In the genomic region with DNA sequence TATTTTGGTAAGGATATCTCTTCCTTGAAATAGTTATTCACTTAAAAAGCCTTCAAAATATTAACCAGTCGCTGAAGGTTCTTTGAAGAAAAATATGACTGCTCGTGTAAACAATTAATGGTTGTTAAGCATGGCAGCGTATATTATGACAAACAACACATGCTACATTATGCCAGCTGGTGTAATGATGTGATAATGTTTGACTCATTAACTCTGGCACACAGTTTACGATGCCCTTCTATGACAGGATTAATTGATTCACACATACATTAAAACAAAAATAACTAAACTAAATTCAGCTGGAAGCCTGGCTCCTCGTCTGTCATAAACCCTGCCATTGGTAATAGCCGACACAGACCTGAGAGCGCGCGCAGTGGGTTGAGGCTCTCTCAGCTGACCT, we compare ENCODE assay signal across 39 mouse cellular contexts. TPM values are rescaled to one million over a fixed set of nuclear protein-coding genes. Genes with fewer than 3 reads are reported as not detected.
"Had no signal": no experiment of that assay in that cellular context is flagged by ENCODE, and none has a peak within 500 bp of the region (broad histone marks: within the 10 kb centered on the region; RNA-seq: fewer than 3 reads in every experiment).

No protein-coding gene starts in this region.

- H3K27ac ChIP-seq: limb, embryonic 10.5 days; limb, embryonic 12.5 days; limb, embryonic 13.5 days; limb, embryonic 15.5 days; liver, embryonic 12.5 days; liver, embryonic 13.5 days; liver, embryonic 14.5 days; liver, embryonic 15.5 days; lung, embryonic 15.5 days; macrophage; midbrain, embryonic 10.5 days; midbrain, embryonic 12.5 days; midbrain, embryonic 13.5 days; midbrain, embryonic 15.5 days; neural tube, embryonic 12.5 days had no signal

- H3K4me3 ChIP-seq: limb, embryonic 10.5 days; limb, embryonic 12.5 days; limb, embryonic 13.5 days; limb, embryonic 15.5 days; liver, embryonic 12.5 days; liver, embryonic 13.5 days; liver, embryonic 15.5 days; lung, embryonic 15.5 days; megakaryocyte, embryonic 14.5 days; midbrain, embryonic 10.5 days; midbrain, embryonic 12.5 days; midbrain, embryonic 13.5 days; midbrain, embryonic 15.5 days; myocyte; neural tube, embryonic 12.5 days had no signal

- DNase-seq: left cerebral cortex, postnatal 4 days; liver; liver, embryonic 13.5 days; liver, postnatal 0 days; lung, adult 18-20 months; lung, adult 2 months; lung, embryonic 14.5 days; lung, postnatal 10 days; lung, postnatal 14 days; lung, postnatal 36 days; lung, postnatal 4 days; midbrain, embryonic 14.5 days had no signal

- H3K27me3 ChIP-seq: limb, embryonic 12.5 days; limb, embryonic 13.5 days; limb, embryonic 15.5 days; liver, embryonic 12.5 days; liver, embryonic 13.5 days; liver, embryonic 15.5 days; lung, embryonic 15.5 days; megakaryocyte, embryonic 14.5 days; midbrain, embryonic 12.5 days; midbrain, embryonic 13.5 days; midbrain, embryonic 15.5 days; neural tube, embryonic 12.5 days had no signal

- ATAC-seq: liver, embryonic 12.5 days; liver, postnatal 0 days; lung, postnatal 0 days; midbrain, embryonic 13.5 days; midbrain, embryonic 15.5 days; midbrain, embryonic 16.5 days had no signal

- H3K4me2 ChIP-seq: limb, embryonic 12.5 days; limb, embryonic 13.5 days; limb, embryonic 15.5 days; liver, embryonic 11.5 days; liver, embryonic 12.5 days; liver, embryonic 13.5 days; liver, embryonic 15.5 days; lung, embryonic 14.5 days; lung, embryonic 15.5 days; midbrain, embryonic 11.5 days; midbrain, embryonic 12.5 days; midbrain, embryonic 13.5 days; midbrain, embryonic 15.5 days; neural tube, embryonic 12.5 days had no signal

- H3K9ac ChIP-seq: limb, embryonic 12.5 days; limb, embryonic 13.5 days; limb, embryonic 15.5 days; liver, embryonic 12.5 days; liver, embryonic 13.5 days; liver, embryonic 14.5 days; liver, embryonic 15.5 days; liver, postnatal 0 days; lung, embryonic 14.5 days; lung, embryonic 15.5 days; midbrain, embryonic 12.5 days; midbrain, embryonic 13.5 days; midbrain, embryonic 15.5 days; neural tube, embryonic 12.5 days had no signal

- H3K4me1 ChIP-seq: limb, embryonic 10.5 days; limb, embryonic 12.5 days; limb, embryonic 13.5 days; limb, embryonic 15.5 days; liver, embryonic 12.5 days; liver, embryonic 13.5 days; liver, embryonic 15.5 days; lung, embryonic 15.5 days; megakaryocyte, embryonic 14.5 days; midbrain, embryonic 10.5 days; midbrain, embryonic 12.5 days; midbrain, embryonic 13.5 days; midbrain, embryonic 15.5 days; neural tube, embryonic 12.5 days had no signal

- H3K9me3 ChIP-seq: limb, embryonic 10.5 days; limb, embryonic 12.5 days; limb, embryonic 13.5 days; limb, embryonic 15.5 days; liver, embryonic 12.5 days; liver, embryonic 13.5 days; liver, embryonic 15.5 days; lung, embryonic 15.5 days; megakaryocyte, embryonic 14.5 days; midbrain, embryonic 10.5 days; midbrain, embryonic 12.5 days; midbrain, embryonic 13.5 days; midbrain, embryonic 15.5 days; neural tube, embryonic 12.5 days had no signal

- H3K36me3 ChIP-seq: limb, embryonic 10.5 days; limb, embryonic 12.5 days; limb, embryonic 13.5 days; limb, embryonic 15.5 days; liver, embryonic 12.5 days; liver, embryonic 13.5 days; liver, embryonic 15.5 days; lung, embryonic 15.5 days; midbrain, embryonic 10.5 days; midbrain, embryonic 12.5 days; midbrain, embryonic 13.5 days; midbrain, embryonic 15.5 days; neural tube, embryonic 12.5 days had no signal

RNA-seq across cellular contexts. Expression of a gene that starts 26.8 kb away (rescaled TPM):
- polyA plus RNA-seq: limb, embryonic 10.5 days; limb, embryonic 11.5 days; limb, embryonic 12.5 days; limb, embryonic 13.5 days; limb, embryonic 14.5 days; limb, embryonic 15.5 days; liver, adult 2 months; liver, embryonic 11.5 days; liver, embryonic 12.5 days; liver, embryonic 13.5 days; liver, embryonic 14.5 days; liver, embryonic 15.5 days; liver, embryonic 16.5 days; liver, postnatal 0 days; lung, adult 2 months; lung, embryonic 14.5 days; lung, embryonic 15.5 days; lung, embryonic 16.5 days; lung, postnatal 0 days; macrophage; midbrain, embryonic 10.5 days; midbrain, embryonic 11.5 days; midbrain, embryonic 12.5 days; midbrain, embryonic 13.5 days; midbrain, embryonic 14.5 days; midbrain, embryonic 15.5 days; midbrain, embryonic 16.5 days; midbrain, postnatal 0 days; myocyte; neural tube, embryonic 11.5 days; neural tube, embryonic 12.5 days had no signal

RNA-seq across cellular contexts. Expression of a gene that starts 37.8 kb away (rescaled TPM):
- polyA plus RNA-seq: limb, embryonic 10.5 days; limb, embryonic 11.5 days; limb, embryonic 12.5 days; limb, embryonic 13.5 days; limb, embryonic 14.5 days; limb, embryonic 15.5 days; liver, adult 2 months; liver, embryonic 11.5 days; liver, embryonic 12.5 days; liver, embryonic 13.5 days; liver, embryonic 14.5 days; liver, embryonic 15.5 days; liver, embryonic 16.5 days; liver, postnatal 0 days; lung, adult 2 months; lung, embryonic 16.5 days; macrophage; midbrain, embryonic 10.5 days; midbrain, embryonic 11.5 days; midbrain, embryonic 12.5 days; midbrain, embryonic 14.5 days; midbrain, embryonic 15.5 days; neural tube, embryonic 11.5 days; neural tube, embryonic 12.5 days had no signal
